Mouse (Mus musculus): ENCODE results near the gene Phactr3.

DNA sequence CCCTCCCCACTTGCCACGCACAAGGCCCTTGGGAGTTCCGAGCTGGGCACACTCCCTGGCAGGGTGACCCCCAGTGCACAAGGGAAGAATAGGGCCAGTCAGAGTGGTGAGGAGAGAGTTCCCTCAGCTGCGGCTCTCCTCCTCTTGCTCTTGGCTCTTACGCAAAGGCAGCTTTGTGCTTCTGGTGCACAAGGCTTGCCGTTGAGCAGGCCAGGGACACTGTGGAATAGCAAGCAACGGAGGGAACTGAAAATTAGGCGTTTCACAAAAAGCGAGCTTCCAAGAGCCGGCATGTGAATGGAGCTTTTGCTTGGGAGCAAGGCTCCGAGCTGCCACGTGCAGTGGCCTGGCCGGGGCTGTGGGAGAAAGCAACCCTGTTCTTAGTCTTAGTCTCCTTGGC is 40.2 kb downstream of the Phactr3 start:
- no peak for TF ChIP-seq CTCF (IDR thresholded peaks at IDR 0.05; ENCODE audit: control insufficient read depth, insufficient read depth, low read length)
- no peak for TF ChIP-seq POLR2A (IDR thresholded peaks at IDR 0.05; ENCODE audit: borderline replicate concordance, control insufficient read depth, low read depth, low read length)
